Mouse (Mus musculus) brain, embryonic 14.5 days (tissue): ENCODE results near the gene Slc10a7. TPM values are rescaled to one million over a fixed set of nuclear protein-coding genes. Genes with fewer than 3 reads are reported as not detected.

Experiments
- DNase-seq: peaks from one replicate; pipeline ENCODE4 v3.0.0-alpha.2; 2011; ENCODE audit warnings: low read depth
- CTCF ChIP-seq: fragments of 200-500 bp; IDR thresholded peaks from 2 replicates; pipeline ENCODE4 v1.5.1; 2012; ENCODE audit warnings: inconsistent platforms, mild to moderate bottlenecking, moderate library complexity, borderline replicate concordance; ENCODE audit not compliant: insufficient read depth, insufficient read length; ENCODE audit errors: extremely low read depth
- POLR2A ChIP-seq: fragments of 200-500 bp; IDR thresholded peaks from 2 replicates; pipeline ENCODE4 v1.6.1; 2012; ENCODE audit warnings: mild to moderate bottlenecking, inconsistent platforms, borderline replicate concordance; ENCODE audit not compliant: poor library complexity, insufficient read depth, insufficient read length, severe bottlenecking; ENCODE audit errors: extremely low read depth
- polyA plus RNA-seq: library from polyadenylated mRNA; depleted of rRNA; stranded (reverse); fragments of >200 nt; gene quantifications from 2 replicates; pipeline ENCODE4 v1.2.3, GENCODE M21; 2012

The Slc10a7 gene
- polyA plus RNA-seq, 1 experiment, result 12.4 TPM

GRCm38 (mm10) chr8:78655351-78656045, 146.4 kb downstream of the Slc10a7 start:
- no peak for DNase-seq
- TF ChIP-seq CTCF, result no peak
- no peak for TF ChIP-seq POLR2A

GRCm38 (mm10) chr8:78656700-78657370, 147.7 kb downstream of the Slc10a7 start:
- DNase-seq, result no peak
- no peak for TF ChIP-seq POLR2A
- no peak for TF ChIP-seq CTCF

GRCm38 (mm10) chr8:78658172-78658571, 149.0 kb downstream of the Slc10a7 start:
- TF ChIP-seq POLR2A (no peak), CTCF (no peak)

GRCm38 (mm10) chr8:78659617-78660187, 150.6 kb downstream of the Slc10a7 start:
- no peak for TF ChIP-seq CTCF
- no peak for TF ChIP-seq POLR2A
- DNase-seq, result no peak

More at GRCm38 (mm10) chr8:78658172-78658571, 149.0 kb downstream of the Slc10a7 start:
- DNase-seq, result no peak

- no peak for TF ChIP-seq CTCF
- TF ChIP-seq POLR2A, result no peak
These were observed 155.3 kb downstream of the Slc10a7 start for GRCm38 (mm10) chr8:78664306-78664940.

GRCm38 (mm10) chr8:78667399-78667798, 158.3 kb downstream of the Slc10a7 start:
- no peak for DNase-seq
- TF ChIP-seq POLR2A (no peak), CTCF (no peak)

More at GRCm38 (mm10) chr8:78664306-78664940, 155.3 kb downstream of the Slc10a7 start:
- DNase-seq, result no peak

GRCm38 (mm10) chr8:78668206-78668605, 159.1 kb downstream of the Slc10a7 start:
- no peak for DNase-seq
- TF ChIP-seq POLR2A (no peak), CTCF (no peak)

- DNase-seq, result no peak
- TF ChIP-seq CTCF (no peak), POLR2A (no peak)
These were observed 161.1 kb downstream of the Slc10a7 start for GRCm38 (mm10) chr8:78670241-78670640.

GRCm38 (mm10) chr8:78678541-78679219, 169.5 kb downstream of the Slc10a7 start:
- no peak for TF ChIP-seq POLR2A
- TF ChIP-seq CTCF, result no peak
- DNase-seq, result no peak

GRCm38 (mm10) chr8:78690795-78691194, 181.6 kb downstream of the Slc10a7 start:
- peak; percentile 72 for DNase-seq
- no peak for TF ChIP-seq POLR2A
- no peak for TF ChIP-seq CTCF
